Mouse (Mus musculus) layer of hippocampus, adult 8-10 months (tissue): ENCODE measurements around the gene P2ry6. TPM values are rescaled to one million over a fixed set of nuclear protein-coding genes. Genes with fewer than 3 reads are reported as not detected.

Experiments used
- DNase-seq, 2 experiments: peaks; one replicate each; pipeline ENCODE4 v3.0.0; 2022; ENCODE audit warnings: low spot score in 2 of 2
- total RNA-seq, 4 experiments: library from RNA; stranded (reverse); gene quantifications; 2 replicates each; pipeline ENCODE4 v1.2.4; 2022

Gene P2ry6
- total RNA-seq, 4 experiments from 2014 or later: 3.1 to 8.7 (median 6.5) TPM

- DNase-seq: peak; percentile 67 to 68
Observed at GRCm38 (mm10) chr7:100942789-100943615, 31.4 kb downstream of the P2ry6 start.

DNA sequence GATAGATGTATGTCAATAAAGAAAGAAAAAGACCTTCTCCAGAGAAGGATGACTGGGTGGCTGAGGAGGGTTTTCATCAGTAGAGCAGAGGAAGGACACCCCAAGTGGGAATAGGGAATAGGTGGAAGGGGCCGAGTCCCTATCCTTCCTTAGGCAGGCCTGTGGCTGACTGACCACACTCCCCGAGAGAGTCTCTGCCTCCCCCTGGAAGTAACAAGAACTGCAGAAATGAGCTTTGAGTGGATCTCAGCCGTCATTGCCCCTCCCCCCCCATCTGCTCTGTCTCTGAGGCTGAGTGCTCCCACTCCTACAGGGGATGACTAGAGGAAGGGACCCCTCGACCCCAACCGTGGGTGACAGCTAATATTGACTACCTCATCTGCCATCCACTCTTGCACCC lies 33.3 kb downstream of the P2ry6 start:
- no peak for DNase-seq

DNA sequence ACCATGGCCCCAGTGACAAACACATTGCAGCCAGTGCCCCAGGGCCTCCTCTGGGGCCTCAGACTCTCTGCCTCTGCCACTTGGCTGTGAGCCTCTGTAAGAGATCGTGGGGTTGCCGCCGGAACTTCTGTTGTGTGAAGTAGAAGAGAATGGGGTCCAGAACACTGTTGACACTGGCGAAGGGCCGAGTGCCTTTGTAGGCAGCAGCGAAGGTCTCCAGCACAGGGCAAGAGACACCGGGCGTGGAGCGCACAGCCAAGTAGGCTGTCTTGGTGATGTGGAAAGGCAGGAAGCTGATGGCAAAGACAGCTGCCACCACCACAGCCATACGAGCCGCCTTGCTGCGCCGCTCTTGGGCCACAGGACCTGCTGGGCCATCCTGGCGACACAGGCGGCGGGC lies 36.3 kb downstream of the P2ry6 start:
- DNase-seq: no peak

DNA sequence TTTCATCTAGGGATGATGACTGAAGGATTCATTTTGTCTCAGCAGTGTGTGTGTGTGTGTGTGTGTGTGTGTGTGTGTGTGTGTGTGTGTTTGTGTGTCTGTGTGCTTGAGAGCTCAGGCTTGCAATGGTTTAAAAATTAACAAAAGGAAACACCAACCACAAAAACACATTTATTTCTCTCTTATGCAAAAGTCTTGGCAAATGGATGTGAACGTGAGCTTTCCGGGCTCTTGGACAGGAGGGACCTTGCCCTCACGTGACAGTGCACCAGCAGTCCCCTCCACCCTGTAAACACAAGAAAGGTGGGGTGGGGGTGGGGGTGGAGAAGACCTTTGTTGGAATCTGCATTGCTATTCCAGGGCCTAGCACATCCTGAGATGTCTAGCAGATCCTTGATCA lies 37.0 kb downstream of the P2ry6 start:
- no peak for DNase-seq

DNA sequence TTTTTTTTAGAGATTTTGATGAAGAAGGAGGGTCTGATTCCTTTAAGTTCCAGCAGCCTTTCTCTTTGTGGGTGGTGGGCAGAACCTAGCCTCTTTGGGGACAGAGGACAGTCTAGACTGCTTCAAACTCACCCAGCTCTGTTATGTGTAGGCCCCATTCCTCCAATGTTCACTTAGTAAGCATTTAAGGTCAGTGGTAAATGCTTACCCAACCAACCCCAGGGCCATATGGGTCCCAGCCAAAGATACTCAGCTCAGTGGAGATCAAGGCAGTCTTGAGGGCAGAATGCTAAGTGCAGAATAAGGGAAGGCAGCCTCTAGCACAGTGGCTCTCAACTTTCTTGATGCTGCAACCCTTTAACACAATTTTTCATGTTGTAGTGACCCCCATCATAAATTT lies 40.9 kb downstream of the P2ry6 start:
- DNase-seq: no peak

DNA sequence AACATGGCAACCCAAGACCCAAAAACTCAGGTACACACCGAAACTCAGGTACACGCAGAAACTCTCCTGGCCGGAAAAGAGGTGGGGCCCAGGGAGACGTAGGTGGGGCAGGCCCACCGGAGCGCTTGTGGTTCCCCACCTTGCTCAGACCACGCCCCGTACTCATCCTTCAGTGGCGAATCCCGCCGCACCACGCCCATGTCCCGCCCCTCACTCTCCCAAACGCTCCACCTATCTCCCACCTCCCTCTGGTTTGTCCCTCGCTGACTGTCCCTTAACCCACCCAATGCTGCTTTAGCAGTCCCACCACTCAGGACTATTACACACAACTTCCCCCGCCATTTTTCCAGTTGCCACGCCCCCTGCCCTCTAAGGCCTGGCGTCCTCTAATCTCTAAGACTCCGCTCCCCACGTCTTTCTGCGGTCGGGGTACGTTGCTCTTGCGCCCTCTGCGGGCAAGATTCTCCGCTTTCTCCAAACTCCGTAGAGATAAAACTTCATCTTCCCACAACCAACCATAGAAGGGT lies 41.9 kb downstream of the P2ry6 start:
- DNase-seq: peak; percentile 46 to 72

GRCm38 (mm10) chr7:100931926-100932480 lies 42.4 kb downstream of the P2ry6 start, which contains the start of gene Arhgef17:
TSS of gene Arhgef17 (minus strand) at chr7:100932107.
- DNase-seq: no peak

GRCm38 (mm10) chr7:100931316-100931925 lies 43.0 kb downstream of the P2ry6 start:
- DNase-seq: no peak

DNA sequence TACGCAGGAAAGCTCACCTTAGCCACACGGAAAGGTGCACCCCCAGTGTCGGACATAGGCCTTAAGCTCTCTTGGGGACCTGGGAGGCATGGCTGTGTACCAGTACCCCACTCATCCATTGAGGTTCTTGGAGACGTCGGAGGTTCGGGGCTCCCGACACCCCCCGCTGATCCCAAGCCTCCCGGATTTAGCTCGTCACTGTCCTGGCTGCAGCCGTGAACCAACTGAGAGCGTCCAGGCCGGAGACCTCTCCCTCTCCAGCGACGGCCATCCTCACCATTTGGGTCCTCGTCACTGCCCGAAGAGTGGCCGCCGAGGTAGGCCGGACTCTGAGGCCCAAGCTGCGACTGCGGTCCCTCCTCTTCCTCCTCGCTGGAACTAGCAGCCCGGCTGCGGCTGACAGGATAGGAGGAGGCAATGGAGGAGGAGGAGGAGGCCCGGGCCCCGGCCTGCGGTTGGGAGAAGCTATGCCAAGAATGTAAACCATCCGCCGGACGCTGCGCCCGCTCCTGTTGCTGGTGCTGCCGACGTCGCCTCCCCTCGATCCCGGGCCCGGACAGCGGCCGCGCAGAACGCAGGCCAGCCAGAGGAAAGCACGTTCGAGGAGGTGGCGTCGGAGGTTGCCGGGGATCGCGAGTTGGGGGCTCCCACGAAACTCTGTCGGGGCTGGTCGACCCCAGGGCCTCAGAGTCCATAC lies 43.7 kb downstream of the P2ry6 start:
- DNase-seq: no peak

DNA sequence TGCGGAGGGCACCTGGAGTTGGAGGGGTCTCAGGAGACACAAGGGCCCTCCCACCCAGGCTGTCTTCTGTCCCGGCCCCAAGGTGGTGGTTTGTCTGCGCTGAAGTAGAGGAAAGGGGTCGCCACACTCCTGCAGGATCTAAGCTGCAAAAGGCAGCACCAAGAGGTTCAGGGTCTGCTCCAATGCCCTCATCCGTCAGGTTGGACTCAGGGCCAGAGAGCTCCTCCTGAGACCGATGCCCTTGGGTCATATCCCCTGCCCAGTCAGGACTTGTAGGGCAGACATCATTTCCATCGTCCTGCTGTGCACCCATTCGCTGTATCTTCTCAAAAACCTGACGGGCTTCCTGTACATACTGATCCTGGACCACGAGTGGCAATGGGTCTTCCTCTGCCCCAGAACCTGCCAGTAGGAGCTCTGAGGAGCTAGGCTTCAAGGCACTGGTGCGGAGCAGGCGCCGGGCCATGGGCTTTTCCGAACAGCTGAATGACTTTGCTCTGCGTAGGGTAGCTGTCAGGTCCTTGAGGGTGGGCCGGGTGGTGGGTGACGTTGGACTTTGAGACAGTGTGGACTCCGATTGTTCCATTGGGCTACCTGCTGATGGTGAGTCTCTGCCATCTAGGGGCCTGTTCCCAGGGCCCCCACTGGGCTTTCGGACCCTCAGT lies 44.7 kb downstream of the P2ry6 start:
- no peak for DNase-seq

GRCm38 (mm10) chr7:100928456-100928855 lies 46.0 kb downstream of the P2ry6 start:
- DNase-seq: no peak

- DNase-seq: no peak
Observed at GRCm38 (mm10) chr7:100927287-100928000, 47.0 kb downstream of the P2ry6 start.

- DNase-seq: peak; percentile 77 to 81
Observed at GRCm38 (mm10) chr7:100926311-100926923, 48.0 kb downstream of the P2ry6 start.

DNA sequence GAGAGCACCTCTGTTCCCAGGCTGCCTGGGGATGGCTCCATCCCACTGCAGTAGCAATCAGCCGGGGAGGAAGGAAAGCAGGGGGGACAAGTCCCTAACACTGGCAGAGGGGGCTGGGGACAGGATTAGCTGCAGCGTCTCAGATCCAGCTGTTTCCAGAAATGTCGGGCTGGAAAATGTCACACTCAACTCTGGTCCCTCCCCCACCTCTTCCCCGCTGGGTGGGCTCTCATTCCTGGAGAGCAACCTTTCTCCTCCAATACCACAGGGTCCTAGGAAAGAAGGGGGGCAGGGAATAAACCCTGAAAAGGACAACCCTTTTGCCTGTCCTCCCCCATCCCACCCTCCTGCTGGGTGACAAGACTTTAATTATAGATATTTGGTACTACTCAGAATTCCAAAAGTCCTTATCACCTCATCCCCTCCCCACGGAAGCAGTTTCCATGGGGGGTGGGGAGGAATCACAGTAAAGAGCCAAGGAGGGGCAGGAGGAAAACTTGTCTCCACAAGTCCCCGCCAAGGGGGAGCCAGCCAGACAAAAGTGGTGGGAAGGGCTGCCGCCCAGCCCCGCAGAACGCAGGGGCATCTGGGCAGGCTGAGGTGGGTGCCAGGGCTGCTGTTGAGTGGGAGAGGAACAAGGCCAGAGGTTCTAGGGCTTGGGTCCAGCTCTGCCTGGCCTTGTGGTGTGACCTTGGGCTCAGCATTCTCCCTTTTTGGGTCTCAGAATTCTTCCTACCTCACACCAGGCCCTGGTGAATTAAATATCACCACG lies 49.6 kb downstream of the P2ry6 start:
- no peak for DNase-seq

DNA sequence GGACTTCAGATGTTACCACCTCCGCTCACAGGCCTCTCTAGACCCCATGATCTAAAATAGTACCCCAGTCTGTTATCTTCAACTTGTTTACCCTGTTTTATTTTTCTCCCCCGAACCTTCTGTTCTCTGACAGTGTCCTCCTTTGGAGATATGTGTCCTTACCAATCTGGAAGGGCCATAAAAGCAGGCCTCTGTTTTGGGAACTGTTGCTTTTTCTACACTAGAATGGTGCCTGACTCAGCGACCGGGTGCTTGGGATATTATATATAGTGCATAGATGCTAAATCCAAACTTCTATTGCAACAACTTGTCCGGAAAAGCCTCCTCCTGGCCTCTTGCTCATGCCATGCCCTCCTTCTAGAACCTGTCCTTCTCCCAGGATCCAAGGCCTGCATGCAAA lies 50.2 kb downstream of the P2ry6 start:
- DNase-seq: no peak

DNA sequence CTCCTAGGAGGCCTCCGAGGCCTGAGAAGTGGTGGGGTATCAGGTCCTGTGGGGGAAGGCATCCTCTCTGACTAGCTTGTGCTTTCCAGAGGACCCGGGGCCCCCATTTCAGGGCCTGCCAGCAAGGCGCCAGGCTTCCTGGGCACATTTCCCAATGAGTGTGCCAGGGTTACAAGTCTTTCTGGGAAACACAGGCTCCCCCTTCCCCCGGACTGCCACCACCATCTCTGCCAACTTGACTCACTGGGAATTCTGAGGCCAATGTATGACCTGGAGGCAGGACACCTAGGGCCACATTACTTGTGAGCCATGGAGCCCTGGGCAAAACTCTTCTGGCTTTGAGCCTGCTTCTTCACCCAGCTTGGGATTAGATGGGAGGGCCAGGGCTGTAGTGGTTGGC lies 51.5 kb downstream of the P2ry6 start:
- DNase-seq: no peak

DNA sequence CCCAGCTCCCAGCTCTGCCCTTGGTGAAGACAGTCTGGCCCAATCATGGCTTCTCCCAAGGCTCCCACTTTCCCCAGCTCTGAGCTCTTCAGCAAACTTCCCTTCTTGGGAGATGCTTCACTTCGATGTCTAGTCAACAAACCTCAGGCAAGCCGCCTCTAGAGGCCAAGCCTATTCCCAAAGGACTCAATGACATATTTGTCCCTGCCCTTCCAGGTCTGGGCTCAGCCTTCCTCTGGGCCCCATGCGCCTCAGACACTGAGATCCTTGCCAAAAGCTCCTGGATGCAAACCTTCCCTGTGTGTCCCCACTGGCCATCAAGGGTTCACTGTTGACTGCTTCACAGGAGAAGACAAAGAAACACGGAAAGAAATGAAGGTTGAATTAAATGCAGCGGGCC lies 53.2 kb downstream of the P2ry6 start:
- DNase-seq: no peak

GRCm38 (mm10) chr7:100919809-100920107 lies 54.7 kb downstream of the P2ry6 start:
- DNase-seq: no peak

- no peak for DNase-seq
Observed at GRCm38 (mm10) chr7:100919006-100919808, 55.2 kb downstream of the P2ry6 start.
